ENCODE assay signal across 9 mouse cellular contexts in genomic region chr7:92102892-92103543, GRCm38 (mm10).
A peak's percentile ranks its signal among the peaks of the same experiment; 100 is the strongest.
DNase-seq lines count a peak whose midpoint lies in the region; ATAC-seq and TF ChIP-seq lines count a peak whose summit lies in the region.
"Had no signal": no experiment of that assay in that cellular context is flagged by ENCODE, and none has a peak within 500 bp of the region (broad histone marks: within the 10 kb centered on the region; RNA-seq: fewer than 3 reads in every experiment).

No protein-coding gene starts in this region.

- no peaks in the 10 kb centered on the region for H3K36me3 ChIP-seq in heart, postnatal 0 days (replicated peaks; ENCODE audit: control insufficient read depth, insufficient read depth, low read length)
- H3K36me3 ChIP-seq in embryonic facial prominence, embryonic 14.5 days (ENCODE audit: control insufficient read depth, insufficient read depth, low read length), result no peaks in the 10 kb centered on the region
- H3K36me3 ChIP-seq in hindbrain, embryonic 16.5 days (ENCODE audit: control insufficient read depth, insufficient read depth, low read length), result no peaks in the 10 kb centered on the region
- H3K36me3 ChIP-seq in stomach, postnatal 0 days (ENCODE audit: control insufficient read depth, insufficient read depth, low read length), result no peaks in the 10 kb centered on the region
- H3K36me3 ChIP-seq: liver, embryonic 15.5 days had no signal

- ATAC-seq in heart, postnatal 0 days (ENCODE audit: insufficient read depth, low read depth), result no peak
- ATAC-seq in embryonic facial prominence, embryonic 14.5 days (ENCODE audit: low read depth), result peak; percentile 53; the same call in 1 of the 2 replicates
- ATAC-seq in hindbrain, embryonic 16.5 days, result peak; percentile 86
- ATAC-seq in stomach, postnatal 0 days (ENCODE audit: low FRiP score, low TSS enrichment), result peak; percentile 63; the same call in 1 of the 2 replicates

- no peak overlapping the region for H3K4me3 ChIP-seq in heart, postnatal 0 days (ENCODE audit: low read depth, low read length)
- H3K4me3 ChIP-seq in embryonic facial prominence, embryonic 14.5 days (ENCODE audit: low read depth, low read length), result no peak overlapping the region
- no peak overlapping the region for H3K4me3 ChIP-seq in hindbrain, embryonic 16.5 days (ENCODE audit: low read length)
- no peak overlapping the region for H3K4me3 ChIP-seq in stomach, postnatal 0 days (ENCODE audit: low read depth, low read length)
- H3K4me3 ChIP-seq: liver, embryonic 15.5 days had no signal

- TF ChIP-seq EP300 in heart, postnatal 0 days (IDR thresholded peaks at IDR 0.05; ENCODE audit: low read depth), result no peak
- no peak for TF ChIP-seq EP300 in stomach, postnatal 0 days (optimal IDR thresholded peaks at IDR 0.05)

- TF ChIP-seq POLR2A in brain, embryonic 14.5 days (IDR thresholded peaks at IDR 0.05; ENCODE audit: borderline replicate concordance, extremely low read depth, insufficient read depth, insufficient read length, poor library complexity, severe bottlenecking), result no peak

- H3K27me3 ChIP-seq in heart, postnatal 0 days (ENCODE audit: control insufficient read depth, insufficient read depth, low read length), result no peaks in the 10 kb centered on the region
- H3K27me3 ChIP-seq in embryonic facial prominence, embryonic 14.5 days (replicated peaks; ENCODE audit: control insufficient read depth, insufficient read depth, low read length), result peaks cover 3% of the 10 kb centered on the region; the same call in 1 of the 2 replicates
- H3K27me3 ChIP-seq in hindbrain, embryonic 16.5 days (replicated peaks; ENCODE audit: control insufficient read depth, insufficient read depth, low read length), result no peaks in the 10 kb centered on the region
- no peaks in the 10 kb centered on the region for H3K27me3 ChIP-seq in stomach, postnatal 0 days (ENCODE audit: control insufficient read depth, insufficient read depth, low read length)
- H3K27me3 ChIP-seq: liver, embryonic 15.5 days had no signal

- 15% methylated on average over 4 of the region's 4 CpGs for WGBS in heart, postnatal 0 days
- 16% methylated on average over 4 of the region's 4 CpGs for WGBS in embryonic facial prominence, embryonic 14.5 days
- 22% methylated on average over 4 of the region's 4 CpGs for WGBS in hindbrain, embryonic 16.5 days
- WGBS in stomach, postnatal 0 days, result 18% methylated on average over 4 of the region's 4 CpGs

- H3K9ac ChIP-seq in heart, postnatal 0 days (replicated peaks; ENCODE audit: low read depth, low read length), result no peak overlapping the region
- no peak overlapping the region for H3K9ac ChIP-seq in embryonic facial prominence, embryonic 14.5 days (ENCODE audit: low read depth, low read length)
- H3K9ac ChIP-seq in hindbrain, embryonic 16.5 days (ENCODE audit: low read depth, low read length), result no peak overlapping the region
- no peak overlapping the region for H3K9ac ChIP-seq in stomach, postnatal 0 days (ENCODE audit: low read length)
- H3K9ac ChIP-seq: liver, embryonic 15.5 days had no signal

- DNase-seq in heart, postnatal 0 days (ENCODE audit: low spot score), result peak; percentile 50
- no peak for DNase-seq in heart, adult 11 months
- peak; percentile 87 for DNase-seq in brain, embryonic 14.5 days (ENCODE audit: low read depth)
- DNase-seq in embryonic facial prominence, embryonic 14.5 days (ENCODE audit: low spot score), result peak; percentile 65
- peak; percentile 72 to 77 for DNase-seq in layer of hippocampus, postnatal 10 days (ENCODE audit: low spot score in 2 of 2)
- DNase-seq in mesoderm, embryonic 11.5 days (ENCODE audit: low read depth, low spot score), result peak; percentile 72
- peak; percentile 56 for DNase-seq in stomach, postnatal 0 days (ENCODE audit: low spot score)

- no peak overlapping the region for H3K4me2 ChIP-seq in heart, postnatal 0 days (ENCODE audit: low read depth, low read length)
- no peak overlapping the region for H3K4me2 ChIP-seq in embryonic facial prominence, embryonic 14.5 days (ENCODE audit: low read depth, low read length)
- H3K4me2 ChIP-seq in hindbrain, embryonic 16.5 days (ENCODE audit: low read length), result no peak overlapping the region
- H3K4me2 ChIP-seq in stomach, postnatal 0 days (replicated peaks; ENCODE audit: low read depth), result no peak overlapping the region
- H3K4me2 ChIP-seq: liver, embryonic 15.5 days had no signal

- H3K27ac ChIP-seq in heart, postnatal 0 days (ENCODE audit: low read depth), result no peak overlapping the region
- no peak overlapping the region for H3K27ac ChIP-seq in embryonic facial prominence, embryonic 14.5 days (replicated peaks; ENCODE audit: low read depth, low read length)
- no peak overlapping the region for H3K27ac ChIP-seq in hindbrain, embryonic 16.5 days (ENCODE audit: low read depth, low read length)
- H3K27ac ChIP-seq in stomach, postnatal 0 days (replicated peaks), result no peak overlapping the region
- H3K27ac ChIP-seq: liver, embryonic 15.5 days had no signal

- H3K4me1 ChIP-seq in heart, postnatal 0 days (ENCODE audit: control insufficient read depth, insufficient read depth), result no peaks in the 10 kb centered on the region
- no peaks in the 10 kb centered on the region for H3K4me1 ChIP-seq in embryonic facial prominence, embryonic 14.5 days (ENCODE audit: control insufficient read depth, insufficient read depth, low read length)
- H3K4me1 ChIP-seq in hindbrain, embryonic 16.5 days (ENCODE audit: control insufficient read depth, insufficient read depth, low read depth, low read length), result no peaks in the 10 kb centered on the region
- H3K4me1 ChIP-seq in stomach, postnatal 0 days (replicated peaks; ENCODE audit: control insufficient read depth, insufficient read depth), result no peaks in the 10 kb centered on the region
- H3K4me1 ChIP-seq: liver, embryonic 15.5 days had no signal

- peak; percentile 86 for TF ChIP-seq CTCF in heart, postnatal 0 days (IDR thresholded peaks at IDR 0.05; ENCODE audit: low read depth)
- TF ChIP-seq CTCF in brain, embryonic 14.5 days (IDR thresholded peaks at IDR 0.05; ENCODE audit: borderline replicate concordance, extremely low read depth, insufficient read depth, insufficient read length), result peak; percentile 72; the same call in 1 of the 2 replicates
- TF ChIP-seq CTCF in stomach, postnatal 0 days (IDR thresholded peaks at IDR 0.05; ENCODE audit: low read depth), result peak; percentile 91

- no peaks in the 10 kb centered on the region for H3K9me3 ChIP-seq in heart, postnatal 0 days (replicated peaks; ENCODE audit: control insufficient read depth, low read length)
- H3K9me3 ChIP-seq in embryonic facial prominence, embryonic 14.5 days (ENCODE audit: control insufficient read depth, low read length), result no peaks in the 10 kb centered on the region
- no peaks in the 10 kb centered on the region for H3K9me3 ChIP-seq in hindbrain, embryonic 16.5 days (ENCODE audit: control insufficient read depth, low read length)
- no peaks in the 10 kb centered on the region for H3K9me3 ChIP-seq in stomach, postnatal 0 days (ENCODE audit: control insufficient read depth, low read length)
- H3K9me3 ChIP-seq: liver, embryonic 15.5 days had no signal
